1 mouse cellular context compared by ENCODE assay signal in genomic region chr8:105638510-105638909, GRCm38 (mm10).
TF ChIP-seq lines count a peak whose summit lies in the region.

No protein-coding gene starts in this region.

TF ChIP-seq in CH12.LX, 34 proteins besides CTCF, POLR2A, EP300 and RAD21 (continued from another document):
- TF ChIP-seq MAFK (IDR thresholded peaks at IDR 0.05; ENCODE audit: insufficient replicate concordance, low read length) (no peak), MAZ (IDR thresholded peaks at IDR 0.05; ENCODE audit: low read depth, low read length) (no peak), MXI1 (IDR thresholded peaks at IDR 0.05; ENCODE audit: low read depth, low read length) (no peak)
